Mouse (Mus musculus): ENCODE measurements around the gene Rpap3. TPM values are rescaled to one million over a fixed set of nuclear protein-coding genes. Genes with fewer than 3 reads are reported as not detected.

The Rpap3 gene
- polyA plus RNA-seq, 1 experiment from 2014 or later: 41.5 TPM

DNA sequence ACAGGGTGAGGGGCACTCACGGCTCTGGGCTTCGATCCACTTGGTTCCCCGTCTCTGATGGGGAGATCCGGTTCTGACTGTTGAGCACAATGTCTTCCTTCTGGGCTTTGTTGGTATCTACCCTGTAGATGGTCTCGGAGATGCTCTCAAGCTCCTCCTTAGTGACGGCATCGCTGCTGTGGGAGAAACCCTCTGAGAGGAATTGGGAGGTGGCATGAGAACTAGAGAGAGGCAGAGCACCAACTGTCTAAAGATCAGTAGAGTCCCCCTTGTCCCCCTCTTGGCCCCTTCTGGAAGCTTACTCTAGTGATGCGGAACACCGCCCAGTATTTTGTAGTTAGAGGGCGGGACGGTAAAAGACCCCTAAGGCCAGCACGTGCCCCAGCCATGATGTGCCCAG lies 13.9 kb upstream of the Rpap3 start:
- no peak overlapping the region for H3K9ac ChIP-seq (replicated peaks; ENCODE audit: low read depth, low read length)
- H3K4me3 ChIP-seq (ENCODE audit: low read depth, low read length): no peak overlapping the region
- H3K4me2 ChIP-seq (ENCODE audit: low read depth, low read length): no peak overlapping the region
- no peak for ATAC-seq (ENCODE audit: low read depth)
- H3K4me1 ChIP-seq (ENCODE audit: control insufficient read depth, insufficient read depth, low read length): 0 out of 2 replicates have a peak, but pooled peaks cover 5% of the 10 kb centered on the region
- WGBS: 89% methylated on average over 12 of the region's 12 CpGs
- H3K36me3 ChIP-seq (ENCODE audit: control insufficient read depth, insufficient read depth, low read length): no peaks in the 10 kb centered on the region
- H3K27ac ChIP-seq (ENCODE audit: low read depth, low read length): no peak overlapping the region
- no peaks in the 10 kb centered on the region for H3K27me3 ChIP-seq (ENCODE audit: control insufficient read depth, insufficient read depth, low read length)
- no peaks in the 10 kb centered on the region for H3K9me3 ChIP-seq (ENCODE audit: control insufficient read depth, low read length)

DNA sequence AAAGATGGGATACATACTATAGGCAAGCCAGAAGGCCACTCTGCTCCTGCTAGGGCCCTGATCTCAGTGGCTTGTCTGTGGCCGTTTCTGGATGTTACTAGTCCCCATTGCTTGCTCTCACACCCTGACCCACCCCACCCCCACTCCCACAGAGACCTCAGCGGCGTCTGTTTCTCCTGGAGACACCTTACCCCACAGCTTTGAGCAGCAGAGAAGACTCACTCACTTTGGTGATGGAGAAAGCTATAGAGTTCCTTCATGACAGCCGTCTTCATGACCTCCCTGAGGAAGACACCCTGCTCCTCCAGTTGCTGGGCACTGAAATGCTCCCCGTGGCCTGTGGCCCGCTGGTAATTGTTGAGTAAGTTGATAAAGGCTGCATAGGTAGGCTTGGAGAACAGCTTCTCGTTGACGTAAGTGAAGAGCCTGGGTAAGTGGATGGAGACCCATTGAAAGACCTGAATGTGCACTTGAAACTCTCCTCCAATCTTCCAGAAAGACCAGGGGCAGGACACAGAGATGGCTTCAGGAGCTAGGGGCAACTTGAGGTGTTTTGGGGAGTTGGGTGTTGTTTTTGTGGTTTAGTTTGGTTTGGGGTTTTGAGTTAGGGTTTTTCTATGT lies 13.0 kb upstream of the Rpap3 start:
- ATAC-seq (ENCODE audit: low read depth): no peak
- Histone ChIP-seq H3K9ac (replicated peaks; ENCODE audit: low read depth, low read length) (no peak overlapping the region), H3K4me3 (ENCODE audit: low read depth, low read length) (no peak overlapping the region), H3K9me3 (ENCODE audit: control insufficient read depth, low read length) (no peaks in the 10 kb centered on the region), H3K4me1 (ENCODE audit: control insufficient read depth, insufficient read depth, low read length) (0 out of 2 replicates have a peak, but pooled peaks cover 5% of the 10 kb centered on the region), H3K27ac (ENCODE audit: low read depth, low read length) (no peak overlapping the region), H3K27me3 (ENCODE audit: control insufficient read depth, insufficient read depth, low read length) (no peaks in the 10 kb centered on the region), H3K4me2 (ENCODE audit: low read depth, low read length) (no peak overlapping the region), H3K36me3 (ENCODE audit: control insufficient read depth, insufficient read depth, low read length) (no peaks in the 10 kb centered on the region)
- WGBS: 92% methylated on average over 8 of the region's 8 CpGs

DNA sequence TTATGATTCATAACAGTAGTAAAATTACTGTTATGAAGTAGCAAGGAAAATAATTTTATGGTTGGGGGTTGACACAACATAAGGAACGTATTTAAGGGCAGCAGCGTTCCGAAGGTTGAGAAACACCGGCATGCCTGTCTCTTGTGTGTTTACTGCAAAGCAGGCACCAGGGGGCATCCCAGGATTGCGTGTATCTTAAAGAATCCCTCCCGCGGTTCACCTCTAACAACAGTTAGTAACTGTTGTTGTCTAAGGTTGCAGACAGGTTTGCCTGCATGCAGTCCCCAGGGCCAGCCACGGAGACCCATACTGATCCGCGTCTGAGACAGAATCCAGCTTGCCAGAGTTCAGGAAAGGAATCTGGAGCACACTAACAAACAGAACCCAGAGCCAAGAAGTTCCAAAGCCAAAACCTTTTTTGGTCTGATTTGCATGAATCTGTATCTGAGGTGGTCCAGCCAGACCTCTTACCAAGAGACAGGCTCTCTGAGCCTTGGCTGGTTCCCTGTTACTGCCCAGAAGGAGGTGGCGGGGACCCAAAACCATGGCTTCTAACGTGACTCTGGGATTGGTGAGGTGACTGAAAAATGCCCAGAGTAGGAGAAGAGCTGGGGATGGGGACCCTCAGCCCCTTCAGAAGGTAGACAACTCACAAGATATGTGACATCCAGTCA lies 12.4 kb upstream of the Rpap3 start:
- Histone ChIP-seq H3K4me3 (ENCODE audit: low read depth, low read length) (no peak overlapping the region), H3K9me3 (ENCODE audit: control insufficient read depth, low read length) (no peaks in the 10 kb centered on the region), H3K4me1 (ENCODE audit: control insufficient read depth, insufficient read depth, low read length) (0 out of 2 replicates have a peak, but pooled peaks cover 5% of the 10 kb centered on the region), H3K36me3 (ENCODE audit: control insufficient read depth, insufficient read depth, low read length) (no peaks in the 10 kb centered on the region), H3K9ac (replicated peaks; ENCODE audit: low read depth, low read length) (no peak overlapping the region), H3K27ac (ENCODE audit: low read depth, low read length) (no peak overlapping the region), H3K4me2 (ENCODE audit: low read depth, low read length) (no peak overlapping the region), H3K27me3 (ENCODE audit: control insufficient read depth, insufficient read depth, low read length) (no peaks in the 10 kb centered on the region)
- WGBS: 35% methylated on average over 12 of the region's 12 CpGs
- peak; percentile 58; the same call in 1 of the 2 replicates for ATAC-seq (ENCODE audit: low read depth)

DNA sequence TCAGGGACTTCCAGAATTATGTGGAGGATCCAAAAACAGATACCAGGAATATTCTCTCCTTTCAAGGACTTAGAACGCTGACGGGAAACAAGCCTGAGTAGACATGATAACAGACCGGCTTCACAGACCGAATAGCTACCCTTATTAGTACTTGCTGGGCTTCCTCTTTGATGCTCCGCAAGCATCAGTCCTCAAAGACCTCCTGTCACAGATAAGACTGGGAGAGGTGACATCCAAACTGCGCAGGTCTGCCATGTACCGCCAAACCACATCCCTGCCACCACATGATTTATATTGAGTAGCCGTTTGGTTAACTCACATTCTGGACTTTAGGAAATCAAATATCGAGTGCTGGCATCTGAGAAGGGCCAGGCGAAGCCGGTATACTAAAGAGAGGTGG lies 11.2 kb upstream of the Rpap3 start:
- ATAC-seq (ENCODE audit: low read depth): no peak
- Histone ChIP-seq H3K9ac (replicated peaks; ENCODE audit: low read depth, low read length) (no peak overlapping the region), H3K27ac (ENCODE audit: low read depth, low read length) (no peak overlapping the region), H3K9me3 (ENCODE audit: control insufficient read depth, low read length) (no peaks in the 10 kb centered on the region), H3K27me3 (ENCODE audit: control insufficient read depth, insufficient read depth, low read length) (no peaks in the 10 kb centered on the region), H3K4me1 (ENCODE audit: control insufficient read depth, insufficient read depth, low read length) (0 out of 2 replicates have a peak, but pooled peaks cover 5% of the 10 kb centered on the region), H3K4me3 (ENCODE audit: low read depth, low read length) (no peak overlapping the region), H3K36me3 (ENCODE audit: control insufficient read depth, insufficient read depth, low read length) (no peaks in the 10 kb centered on the region), H3K4me2 (ENCODE audit: low read depth, low read length) (no peak overlapping the region)
- 95% methylated on average over 11 of the region's 11 CpGs for WGBS

DNA sequence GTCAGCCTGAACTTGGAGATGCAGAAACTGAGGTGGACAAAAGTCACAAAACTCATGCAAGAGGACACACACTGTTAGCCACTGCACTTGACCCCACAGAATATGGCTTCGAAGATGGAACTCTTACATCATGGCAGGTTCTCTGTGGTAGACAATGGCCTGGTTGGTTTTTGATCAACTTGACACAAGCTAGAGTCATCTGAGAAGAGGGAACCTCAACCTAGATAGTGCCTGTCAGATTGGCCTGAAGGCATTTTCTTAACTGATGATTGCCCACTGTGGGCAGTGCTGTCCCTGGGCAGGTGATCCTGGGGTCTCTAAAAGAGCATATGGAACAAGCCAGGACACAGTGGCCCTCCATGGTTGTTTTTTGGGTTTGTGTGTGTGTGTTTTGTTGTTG lies 10.1 kb upstream of the Rpap3 start:
- no peaks in the 10 kb centered on the region for H3K36me3 ChIP-seq (ENCODE audit: control insufficient read depth, insufficient read depth, low read length)
- H3K9me3 ChIP-seq (ENCODE audit: control insufficient read depth, low read length): no peaks in the 10 kb centered on the region
- H3K4me3 ChIP-seq (ENCODE audit: low read depth, low read length): no peak overlapping the region
- H3K4me2 ChIP-seq (ENCODE audit: low read depth, low read length): no peak overlapping the region
- no peaks in the 10 kb centered on the region for H3K4me1 ChIP-seq (ENCODE audit: control insufficient read depth, insufficient read depth, low read length)
- WGBS: 95% methylated on average over 1 of the region's 1 CpGs
- no peaks in the 10 kb centered on the region for H3K27me3 ChIP-seq (ENCODE audit: control insufficient read depth, insufficient read depth, low read length)
- ATAC-seq (ENCODE audit: low read depth): no peak
- no peak overlapping the region for H3K9ac ChIP-seq (replicated peaks; ENCODE audit: low read depth, low read length)
- H3K27ac ChIP-seq (ENCODE audit: low read depth, low read length): no peak overlapping the region

DNA sequence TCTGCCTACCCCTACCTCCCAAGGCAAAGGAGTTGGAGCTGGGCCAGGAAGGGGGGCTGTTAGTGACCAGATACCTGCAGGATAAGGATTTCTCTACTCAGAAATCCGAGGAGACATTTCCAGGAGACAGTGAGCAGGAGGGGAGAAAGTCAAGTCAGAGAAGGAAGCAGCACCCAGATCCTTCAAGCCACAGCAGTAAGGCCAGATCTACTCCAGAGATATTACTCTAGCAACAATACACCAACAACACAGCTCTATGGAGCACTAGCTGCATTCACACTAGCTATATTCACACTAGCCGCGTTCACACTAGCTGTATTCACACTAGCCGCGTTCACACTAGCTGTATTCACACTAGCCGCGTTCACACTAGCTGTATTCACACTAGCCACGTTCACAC lies 9.5 kb upstream of the Rpap3 start:
- 94% methylated on average over 8 of the region's 8 CpGs for WGBS
- H3K27me3 ChIP-seq (ENCODE audit: control insufficient read depth, insufficient read depth, low read length): no peaks in the 10 kb centered on the region
- ATAC-seq (ENCODE audit: low read depth): no peak
- H3K4me2 ChIP-seq (ENCODE audit: low read depth, low read length): no peak overlapping the region
- H3K9me3 ChIP-seq (ENCODE audit: control insufficient read depth, low read length): no peaks in the 10 kb centered on the region
- H3K9ac ChIP-seq (replicated peaks; ENCODE audit: low read depth, low read length): no peak overlapping the region
- no peak overlapping the region for H3K27ac ChIP-seq (ENCODE audit: low read depth, low read length)
- no peaks in the 10 kb centered on the region for H3K4me1 ChIP-seq (ENCODE audit: control insufficient read depth, insufficient read depth, low read length)
- H3K4me3 ChIP-seq (ENCODE audit: low read depth, low read length): no peak overlapping the region
- no peaks in the 10 kb centered on the region for H3K36me3 ChIP-seq (ENCODE audit: control insufficient read depth, insufficient read depth, low read length)

DNA sequence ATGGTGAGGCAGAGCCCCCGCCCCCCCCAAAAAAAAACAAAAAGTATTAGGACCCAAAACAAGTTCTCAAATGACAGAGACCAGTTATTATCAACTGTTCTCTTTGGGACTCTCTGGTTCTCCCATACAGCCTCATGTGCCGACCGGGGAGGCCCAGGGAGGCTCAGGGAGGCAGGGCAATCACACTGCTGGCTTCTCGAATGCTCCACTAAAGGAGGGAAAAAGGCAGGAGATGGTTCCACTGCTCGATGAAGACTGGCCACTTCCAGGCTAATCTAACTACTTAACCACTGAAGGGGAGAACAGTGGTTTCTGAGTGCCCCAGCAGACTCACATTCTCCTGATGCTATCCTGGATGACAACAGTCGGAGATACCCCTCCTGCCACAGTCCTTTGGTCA lies 6.9 kb upstream of the Rpap3 start:
- Histone ChIP-seq H3K36me3 (ENCODE audit: control insufficient read depth, insufficient read depth, low read length) (no peaks in the 10 kb centered on the region), H3K4me2 (ENCODE audit: low read depth, low read length) (no peak overlapping the region), H3K4me3 (ENCODE audit: low read depth, low read length) (no peak overlapping the region), H3K4me1 (ENCODE audit: control insufficient read depth, insufficient read depth, low read length) (no peaks in the 10 kb centered on the region), H3K9me3 (ENCODE audit: control insufficient read depth, low read length) (no peaks in the 10 kb centered on the region), H3K9ac (replicated peaks; ENCODE audit: low read depth, low read length) (no peak overlapping the region), H3K27ac (ENCODE audit: low read depth, low read length) (no peak overlapping the region), H3K27me3 (ENCODE audit: control insufficient read depth, insufficient read depth, low read length) (no peaks in the 10 kb centered on the region)
- ATAC-seq (ENCODE audit: low read depth): no peak
- 68% methylated on average over 6 of the region's 6 CpGs for WGBS

DNA sequence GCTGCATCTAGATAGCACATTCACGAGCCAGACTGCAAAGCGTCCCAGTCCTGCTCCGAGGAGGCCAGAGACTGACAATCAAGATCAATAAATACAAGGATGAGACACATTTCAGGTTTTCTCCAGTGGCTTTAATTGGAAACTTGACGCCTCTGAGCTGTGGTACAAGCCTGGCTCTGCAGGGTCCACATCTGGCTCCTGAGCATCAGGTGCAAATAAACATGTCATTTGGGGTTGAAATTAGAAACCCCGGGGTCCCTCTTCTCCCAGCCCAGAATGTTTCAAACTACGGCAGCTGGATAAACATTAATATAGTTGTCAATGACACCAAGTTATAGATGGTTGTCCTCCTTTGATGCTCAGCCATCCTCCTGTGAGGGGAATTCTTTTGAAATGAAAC lies 5.3 kb upstream of the Rpap3 start:
- H3K9me3 ChIP-seq (ENCODE audit: control insufficient read depth, low read length): no peaks in the 10 kb centered on the region
- no peaks in the 10 kb centered on the region for H3K36me3 ChIP-seq (ENCODE audit: control insufficient read depth, insufficient read depth, low read length)
- no peak overlapping the region for H3K4me2 ChIP-seq (ENCODE audit: low read depth, low read length)
- H3K4me3 ChIP-seq (ENCODE audit: low read depth, low read length): no peak overlapping the region
- 58% methylated on average over 6 of the region's 6 CpGs for WGBS
- no peak for ATAC-seq (ENCODE audit: low read depth)
- no peak overlapping the region for H3K27ac ChIP-seq (ENCODE audit: low read depth, low read length)
- H3K9ac ChIP-seq (replicated peaks; ENCODE audit: low read depth, low read length): no peak overlapping the region
- H3K27me3 ChIP-seq (ENCODE audit: control insufficient read depth, insufficient read depth, low read length): no peaks in the 10 kb centered on the region
- no peaks in the 10 kb centered on the region for H3K4me1 ChIP-seq (ENCODE audit: control insufficient read depth, insufficient read depth, low read length)

DNA sequence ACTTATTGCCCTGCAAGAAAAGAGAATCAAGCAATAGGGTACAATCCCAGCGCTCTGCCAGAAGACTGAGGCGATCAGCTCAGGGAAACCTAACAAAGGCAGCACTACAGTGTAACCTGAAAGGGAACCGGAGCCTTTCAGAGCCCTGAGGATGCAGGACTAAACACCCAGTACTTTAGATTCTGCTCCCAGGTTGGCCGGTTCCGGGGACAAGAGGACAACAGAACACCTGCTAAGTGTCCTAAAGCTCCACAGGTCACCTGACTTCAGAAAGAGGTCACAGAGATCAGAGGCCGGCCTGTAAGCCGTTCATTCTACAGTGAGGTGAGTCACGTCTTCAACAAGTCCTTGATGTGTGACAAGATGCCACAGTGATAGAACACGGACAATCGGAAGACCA lies 9.0 kb downstream of the Rpap3 start:
- H3K4me3 ChIP-seq (ENCODE audit: low read depth, low read length): no peak overlapping the region
- ATAC-seq (ENCODE audit: low read depth): no peak
- no peak overlapping the region for H3K9ac ChIP-seq (replicated peaks; ENCODE audit: low read depth, low read length)
- WGBS: 92% methylated on average over 10 of the region's 10 CpGs
- no peak overlapping the region for H3K4me2 ChIP-seq (ENCODE audit: low read depth, low read length)
- H3K27ac ChIP-seq (ENCODE audit: low read depth, low read length): no peak overlapping the region
- H3K36me3 ChIP-seq (ENCODE audit: control insufficient read depth, insufficient read depth, low read length): peaks cover 63% of the 10 kb centered on the region
- no peaks in the 10 kb centered on the region for H3K27me3 ChIP-seq (ENCODE audit: control insufficient read depth, insufficient read depth, low read length)
- H3K4me1 ChIP-seq (ENCODE audit: control insufficient read depth, insufficient read depth, low read length): no peaks in the 10 kb centered on the region
- no peaks in the 10 kb centered on the region for H3K9me3 ChIP-seq (ENCODE audit: control insufficient read depth, low read length)
